Mouse (Mus musculus) neural tube, embryonic 11.5 days (tissue): ENCODE measurements around the gene Cep95. TPM values are rescaled to one million over a fixed set of nuclear protein-coding genes. Genes with fewer than 3 reads are reported as not detected.

ENCODE experiments used
- ATAC-seq: fragments of 200-750 bp; cut with Nextera tagmentation; 2 replicates; pipeline ENCODE4 v1.8.0; 2017; ENCODE audit warnings: moderate number of reproducible peaks, mild to moderate bottlenecking, moderate TSS enrichment, moderate library complexity; ENCODE audit not compliant: insufficient read depth, low FRiP score, low TSS enrichment
- DNase-seq: peaks from one replicate; pipeline ENCODE4 v3.0.0-alpha.2; 2015; ENCODE audit warnings: low spot score
- H3K27ac ChIP-seq: fragments of 300-500 bp; sonication (generic); 2 replicates; pipeline ENCODE4 v1.5.1; 2014; ENCODE audit warnings: low read depth, mild to moderate bottlenecking, low read length
- H3K27me3 ChIP-seq: fragments of 300-500 bp; sonication (generic); 2 replicates; pipeline ENCODE4 v1.6.1; 2014; ENCODE audit warnings: mild to moderate bottlenecking, low read length, mixed read lengths; ENCODE audit not compliant: control insufficient read depth, insufficient read depth
- H3K36me3 ChIP-seq: fragments of 300-500 bp; sonication (generic); 2 replicates; pipeline ENCODE4 v1.6.1; 2014; ENCODE audit warnings: mild to moderate bottlenecking, low read length, moderate library complexity, mixed read lengths; ENCODE audit not compliant: control insufficient read depth, insufficient read depth
- H3K4me1 ChIP-seq: fragments of 300-500 bp; sonication (generic); 2 replicates; pipeline ENCODE4 v1.6.1; 2014; ENCODE audit warnings: low read length, mixed read lengths; ENCODE audit not compliant: control insufficient read depth, insufficient read depth
- H3K4me2 ChIP-seq: fragments of 300-500 bp; sonication (generic); 2 replicates; pipeline ENCODE4 v1.6.1; 2014; ENCODE audit warnings: low read depth, mild to moderate bottlenecking, moderate library complexity
- H3K4me3 ChIP-seq: fragments of 300-500 bp; sonication (generic); 2 replicates; pipeline ENCODE4 v1.5.1; 2014; ENCODE audit warnings: low read depth, low read length
- H3K9ac ChIP-seq: fragments of 300-500 bp; sonication (generic); 2 replicates; pipeline ENCODE4 v1.6.1; 2014; ENCODE audit warnings: mild to moderate bottlenecking, low read length
- H3K9me3 ChIP-seq: fragments of 300-500 bp; sonication (generic); 2 replicates; pipeline ENCODE4 v1.6.1; 2016; ENCODE audit warnings: low read length; ENCODE audit not compliant: control insufficient read depth
- WGBS: fragments of 180-500 bp; shearing (Covaris S2); extraction: QIAGEN DNeasy Blood & Tissue Kit; methylation state at CpG from one replicate; pipeline ENCODE4 v1.1.7; 2014; 5-methylcytosine and 5-hydroxymethylcytosine counted together
- polyA plus RNA-seq: library from polyadenylated mRNA; unstranded; fragments of >200 nt; fragmentation: Nextera tagmentation; extraction: Ambion mirVana; gene quantifications from 2 replicates; pipeline ENCODE4 v1.2.1, GENCODE M21; 2014

The Cep95 gene
- polyA plus RNA-seq, 1 experiment from 2014 or later, result 19.0 TPM

DNA sequence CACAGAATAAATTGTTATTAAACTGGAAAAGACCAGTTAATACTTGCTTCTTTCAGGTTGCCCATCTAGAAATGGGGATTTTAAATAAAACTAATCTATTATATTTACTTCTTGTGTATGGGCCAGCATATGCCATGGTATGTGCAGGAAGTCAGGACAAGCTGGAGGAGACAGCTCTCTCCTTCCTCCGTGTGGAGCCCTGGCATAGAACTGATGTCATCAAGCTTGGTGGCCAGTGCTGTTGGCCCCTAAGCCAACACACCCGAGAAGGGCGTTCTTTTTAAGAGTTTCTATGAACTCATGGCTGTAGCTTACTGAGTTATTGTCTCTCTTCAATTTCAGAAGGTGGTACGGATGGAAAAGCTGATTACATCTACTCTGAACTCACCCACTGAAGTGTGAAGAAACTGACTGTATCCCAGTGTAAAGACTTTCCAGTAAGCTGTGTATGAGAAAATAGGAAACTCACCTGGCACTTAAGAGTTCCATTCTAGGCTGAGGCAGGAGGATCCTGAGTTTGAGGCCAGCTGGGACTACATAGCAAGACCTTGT is 22.4 kb upstream of the Cep95 start:
- H3K36me3 ChIP-seq, result peaks cover 21% of the 10 kb centered on the region
- no peak overlapping the region for H3K4me3 ChIP-seq
- no peak overlapping the region for H3K9ac ChIP-seq
- no peaks in the 10 kb centered on the region for H3K27me3 ChIP-seq
- no peaks in the 10 kb centered on the region for H3K4me1 ChIP-seq
- ATAC-seq (no peak), DNase-seq (no peak)
- no peaks in the 10 kb centered on the region for H3K9me3 ChIP-seq
- 94% methylated on average over 4 of the region's 4 CpGs for WGBS
- H3K27ac ChIP-seq, result no peak overlapping the region
- no peak overlapping the region for H3K4me2 ChIP-seq

DNA sequence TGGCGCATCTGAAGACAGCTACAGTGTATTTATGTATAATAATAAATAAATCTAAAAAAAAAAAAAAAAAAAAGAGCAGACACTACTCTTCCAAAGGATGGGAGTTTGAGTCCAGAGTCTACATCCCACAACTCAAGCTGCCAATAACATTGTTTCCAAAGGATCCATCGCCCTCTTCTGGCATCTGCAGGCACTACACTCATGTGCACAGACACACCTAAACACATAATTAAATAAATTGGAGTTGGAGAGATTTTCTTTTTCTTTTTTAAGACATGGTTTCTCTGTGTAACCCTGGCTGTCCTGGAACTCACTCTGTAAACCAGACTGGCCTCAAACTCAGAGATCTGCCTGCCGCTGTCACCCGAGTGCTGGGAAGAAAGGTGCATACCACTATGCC is 21.5 kb upstream of the Cep95 start:
- no peaks in the 10 kb centered on the region for H3K27me3 ChIP-seq
- no peaks in the 10 kb centered on the region for H3K9me3 ChIP-seq
- H3K27ac ChIP-seq, result no peak overlapping the region
- H3K36me3 ChIP-seq, result peaks cover 21% of the 10 kb centered on the region
- H3K4me2 ChIP-seq, result no peak overlapping the region
- H3K4me1 ChIP-seq, result no peaks in the 10 kb centered on the region
- 93% methylated on average over 4 of the region's 4 CpGs for WGBS
- no peak overlapping the region for H3K9ac ChIP-seq
- no peak overlapping the region for H3K4me3 ChIP-seq
- DNase-seq, result no peak
- no peak for ATAC-seq

DNA sequence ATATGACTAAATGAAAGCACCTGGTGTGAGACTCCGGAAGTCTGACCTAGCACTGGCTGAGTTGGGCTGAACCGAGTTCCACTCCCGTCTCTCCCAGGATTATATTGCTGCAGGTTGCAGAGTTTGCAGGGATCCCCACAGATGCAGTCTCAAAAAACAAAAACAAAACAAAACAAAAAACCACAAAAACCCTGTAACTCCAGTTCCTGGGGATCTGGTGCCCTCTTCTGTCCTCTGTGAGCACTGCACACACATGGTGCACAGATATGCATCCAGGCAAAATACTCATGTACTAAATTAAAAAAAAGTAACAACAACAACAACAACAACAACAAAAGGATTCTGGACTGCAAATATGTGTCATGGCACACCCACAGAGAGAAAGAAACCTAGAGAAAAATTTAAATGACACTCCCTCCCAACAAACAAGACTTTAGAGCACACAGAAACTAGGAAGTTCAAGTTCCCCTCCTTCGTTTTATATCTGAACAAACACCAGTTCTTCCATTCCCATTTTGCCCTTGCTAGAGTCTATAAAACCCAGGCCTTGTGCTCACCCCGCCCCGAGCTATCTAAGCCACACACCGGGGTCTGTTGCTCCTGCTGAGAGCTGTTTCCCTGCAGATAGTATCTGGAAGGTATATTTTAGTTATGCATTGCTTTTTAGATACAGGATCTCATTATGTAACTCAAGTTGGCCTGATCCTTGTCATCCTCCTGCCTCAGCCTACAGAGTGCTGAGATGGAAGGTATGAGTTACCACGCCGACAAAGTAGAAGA is 18.7 kb upstream of the Cep95 start:
- no peak for ATAC-seq
- no peak overlapping the region for H3K9ac ChIP-seq
- H3K4me3 ChIP-seq, result no peak overlapping the region
- WGBS, result 97% methylated on average over 9 of the region's 9 CpGs
- no peak overlapping the region for H3K4me2 ChIP-seq
- H3K9me3 ChIP-seq, result no peaks in the 10 kb centered on the region
- no peak overlapping the region for H3K27ac ChIP-seq
- H3K27me3 ChIP-seq, result no peaks in the 10 kb centered on the region
- peaks cover 21% of the 10 kb centered on the region for H3K36me3 ChIP-seq
- H3K4me1 ChIP-seq, result no peaks in the 10 kb centered on the region
- DNase-seq, result no peak

DNA sequence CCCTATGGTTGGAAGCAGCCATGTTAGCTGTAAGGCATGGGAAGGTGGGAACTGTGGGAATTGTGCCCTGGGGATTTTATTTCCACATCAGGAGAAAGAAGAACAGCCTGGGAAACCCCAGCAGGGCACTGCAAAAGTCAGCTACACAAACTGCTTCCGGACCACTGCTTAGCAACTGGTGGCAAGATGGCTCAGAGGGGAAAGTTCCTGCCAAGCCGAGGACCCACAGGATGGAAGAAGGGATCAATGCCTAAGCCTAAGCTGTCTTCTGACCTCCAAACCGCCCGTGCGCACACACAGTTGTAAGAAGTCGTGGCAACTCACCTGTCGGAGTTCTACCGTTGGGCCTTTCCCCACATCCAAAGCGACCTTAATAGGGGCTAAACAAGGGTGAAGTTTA is 16.0 kb upstream of the Cep95 start:
- ATAC-seq (no peak), DNase-seq (no peak)
- WGBS, result 92% methylated on average over 9 of the region's 9 CpGs
- H3K4me1 ChIP-seq, result no peaks in the 10 kb centered on the region
- no peaks in the 10 kb centered on the region for H3K27me3 ChIP-seq
- no peak overlapping the region for H3K4me3 ChIP-seq
- no peaks in the 10 kb centered on the region for H3K9me3 ChIP-seq
- peaks cover 11% of the 10 kb centered on the region for H3K36me3 ChIP-seq
- no peak overlapping the region for H3K27ac ChIP-seq
- no peak overlapping the region for H3K4me2 ChIP-seq
- no peak overlapping the region for H3K9ac ChIP-seq

DNA sequence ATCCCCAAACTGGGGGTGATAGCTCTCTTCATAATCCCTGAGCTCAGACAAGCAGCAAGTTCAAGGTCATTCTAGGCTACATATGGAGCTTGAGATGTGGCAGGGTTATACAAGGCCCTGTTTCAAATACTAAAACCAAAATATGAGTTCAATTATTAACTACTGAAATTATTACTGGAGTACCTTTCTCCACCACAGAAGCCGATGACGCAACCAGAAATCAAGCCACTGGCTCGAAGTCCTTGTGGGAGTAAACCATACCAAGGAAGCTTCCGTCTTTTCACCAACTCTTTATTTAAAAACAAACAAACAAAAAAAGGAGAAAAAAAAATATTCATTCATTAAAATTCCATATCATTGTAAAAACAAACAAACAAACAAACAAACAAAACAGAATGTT is 12.1 kb upstream of the Cep95 start:
- Histone ChIP-seq H3K9ac (no peak overlapping the region), H3K36me3 (peaks cover 3% of the 10 kb centered on the region), H3K4me1 (no peaks in the 10 kb centered on the region), H3K4me3 (no peak overlapping the region), H3K27ac (no peak overlapping the region), H3K4me2 (no peak overlapping the region), H3K9me3 (no peaks in the 10 kb centered on the region), H3K27me3 (no peaks in the 10 kb centered on the region)
- WGBS, result 95% methylated on average over 4 of the region's 4 CpGs
- no peak for ATAC-seq
- DNase-seq, result no peak

DNA sequence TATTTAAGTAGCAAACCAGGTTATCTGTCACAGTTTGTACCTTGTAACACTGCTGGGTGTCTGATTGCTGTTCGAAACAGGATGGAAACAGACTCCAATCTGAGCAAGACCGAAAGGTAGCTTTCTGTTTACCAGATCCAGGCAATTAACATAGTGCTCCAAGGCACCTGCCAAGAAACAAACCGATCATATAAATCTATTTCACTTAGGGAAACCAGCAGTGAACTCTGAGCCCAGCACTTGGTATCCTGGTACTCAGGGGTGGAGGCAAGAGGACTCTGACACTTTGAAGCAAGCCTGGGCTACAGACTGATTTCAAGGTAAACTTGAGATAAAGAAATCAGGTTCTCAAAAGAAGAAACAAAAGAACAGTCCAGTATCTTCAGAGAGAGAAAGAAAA is 11.7 kb upstream of the Cep95 start:
- DNase-seq, result no peak
- no peak overlapping the region for H3K9ac ChIP-seq
- ATAC-seq, result no peak
- no peaks in the 10 kb centered on the region for H3K9me3 ChIP-seq
- 90% methylated on average over 3 of the region's 3 CpGs for WGBS
- H3K4me3 ChIP-seq, result no peak overlapping the region
- no peak overlapping the region for H3K27ac ChIP-seq
- H3K27me3 ChIP-seq, result no peaks in the 10 kb centered on the region
- peaks cover 3% of the 10 kb centered on the region for H3K36me3 ChIP-seq
- no peak overlapping the region for H3K4me2 ChIP-seq
- no peaks in the 10 kb centered on the region for H3K4me1 ChIP-seq

DNA sequence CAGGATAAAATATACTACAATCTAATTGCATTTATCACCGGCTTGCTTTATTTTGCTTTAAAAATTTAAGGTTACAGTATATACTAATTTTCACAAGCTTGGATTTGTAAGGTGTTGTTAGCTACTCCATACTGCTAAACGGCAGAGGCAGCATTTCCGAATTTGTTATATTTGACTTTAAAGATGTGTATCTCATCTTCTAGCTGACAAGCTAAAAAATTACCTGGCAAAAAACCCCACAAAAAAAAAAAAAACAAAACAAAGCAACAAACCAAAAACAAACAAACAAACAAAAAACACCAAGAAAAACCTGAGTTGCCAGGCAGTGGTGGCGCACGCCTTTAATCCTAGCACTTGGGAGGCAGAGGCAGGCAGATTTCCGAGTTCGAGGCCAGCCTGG is 10.9 kb upstream of the Cep95 start:
- ATAC-seq (no peak), DNase-seq (no peak)
- Histone ChIP-seq H3K4me2 (no peak overlapping the region), H3K36me3 (peaks cover 8% of the 10 kb centered on the region), H3K9me3 (no peaks in the 10 kb centered on the region), H3K9ac (no peak overlapping the region), H3K27me3 (no peaks in the 10 kb centered on the region), H3K27ac (no peak overlapping the region), H3K4me3 (no peak overlapping the region), H3K4me1 (peaks cover 3% of the 10 kb centered on the region; the same call in 1 of the 2 replicates)
- 89% methylated on average over 7 of the region's 7 CpGs for WGBS

DNA sequence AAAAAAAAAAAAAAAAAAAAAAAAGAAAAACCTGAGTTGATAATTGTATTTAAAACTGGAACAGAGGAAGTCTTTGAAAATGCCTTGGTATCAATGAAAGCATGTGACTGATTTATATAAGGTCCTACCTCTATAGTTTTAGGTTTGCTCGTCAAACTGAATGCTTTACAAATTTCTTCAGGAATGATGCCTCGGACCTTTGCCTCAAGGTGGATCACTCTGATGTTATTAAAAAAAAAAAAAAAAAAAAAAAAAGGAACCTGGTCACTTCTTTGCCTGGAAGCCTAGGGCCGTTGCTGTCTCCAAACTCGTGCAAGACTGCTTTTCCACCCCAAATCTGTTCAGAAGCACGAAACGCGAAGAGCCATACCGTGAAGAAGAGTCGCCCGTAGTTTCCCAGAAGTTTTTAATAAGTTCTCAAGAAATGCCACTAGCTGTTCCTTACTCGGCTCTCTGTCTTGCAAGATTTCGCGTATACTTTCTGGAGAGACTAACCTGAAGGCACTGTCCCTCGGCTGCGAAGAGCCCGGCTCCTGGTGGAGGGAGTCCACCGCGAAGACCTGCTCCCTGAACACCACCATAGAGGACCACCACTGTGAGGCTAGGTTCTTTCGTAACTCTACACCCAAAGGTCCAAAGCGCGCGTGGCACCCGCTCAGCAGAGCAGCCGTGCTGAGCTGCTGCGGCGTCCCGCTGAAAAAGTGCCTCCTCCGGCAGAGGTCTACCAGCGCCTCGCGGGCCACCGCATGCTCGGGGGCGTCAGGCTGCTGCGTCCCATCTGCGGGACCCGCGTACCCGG is 10.3 kb upstream of the Cep95 start:
- Histone ChIP-seq H3K4me1 (peaks cover 3% of the 10 kb centered on the region; the same call in 1 of the 2 replicates), H3K4me3 (peak overlapping the region; percentile 79), H3K4me2 (peak overlapping the region; percentile 87), H3K27me3 (no peaks in the 10 kb centered on the region), H3K9ac (peak overlapping the region; percentile 91), H3K36me3 (peaks cover 11% of the 10 kb centered on the region), H3K9me3 (no peaks in the 10 kb centered on the region), H3K27ac (peak overlapping the region; percentile 83)
- no peak; the same call in none of the 2 replicates for ATAC-seq
- 3% methylated on average over 39 of the region's 39 CpGs for WGBS
- no peak for DNase-seq
